Mouse (Mus musculus) MEL-GATA-1-ER (cell line): Measurements from ENCODE around the gene Olfr97.

Experiments used
- DNase-seq: peaks from one replicate; pipeline ENCODE4 v3.0.0-alpha.2; 2012; ENCODE audit warnings: low read depth; ENCODE audit errors: extremely low read depth

The Olfr97 gene

GRCm38 (mm10) chr17:37196845-37197724 is 40.0 kb downstream of the Olfr97 start:
- no peak for DNase-seq

GRCm38 (mm10) chr17:37194782-37195181 is 42.3 kb downstream of the Olfr97 start:
- DNase-seq: no peak

- no peak for DNase-seq
Observed at GRCm38 (mm10) chr17:37193656-37194055, 43.5 kb downstream of the Olfr97 start, which contains the start of gene Ubd. Ubd (plus strand) TSS chr17:37193892.

- DNase-seq: no peak
Observed at GRCm38 (mm10) chr17:37193032-37193431, 44.1 kb downstream of the Olfr97 start.

GRCm38 (mm10) chr17:37190711-37191110 is 46.4 kb downstream of the Olfr97 start:
- no peak for DNase-seq

GRCm38 (mm10) chr17:37185474-37185873 is 51.7 kb downstream of the Olfr97 start:
- DNase-seq: no peak
